ENCODE assay signal across 1 mouse cellular context in the genomic region with DNA sequence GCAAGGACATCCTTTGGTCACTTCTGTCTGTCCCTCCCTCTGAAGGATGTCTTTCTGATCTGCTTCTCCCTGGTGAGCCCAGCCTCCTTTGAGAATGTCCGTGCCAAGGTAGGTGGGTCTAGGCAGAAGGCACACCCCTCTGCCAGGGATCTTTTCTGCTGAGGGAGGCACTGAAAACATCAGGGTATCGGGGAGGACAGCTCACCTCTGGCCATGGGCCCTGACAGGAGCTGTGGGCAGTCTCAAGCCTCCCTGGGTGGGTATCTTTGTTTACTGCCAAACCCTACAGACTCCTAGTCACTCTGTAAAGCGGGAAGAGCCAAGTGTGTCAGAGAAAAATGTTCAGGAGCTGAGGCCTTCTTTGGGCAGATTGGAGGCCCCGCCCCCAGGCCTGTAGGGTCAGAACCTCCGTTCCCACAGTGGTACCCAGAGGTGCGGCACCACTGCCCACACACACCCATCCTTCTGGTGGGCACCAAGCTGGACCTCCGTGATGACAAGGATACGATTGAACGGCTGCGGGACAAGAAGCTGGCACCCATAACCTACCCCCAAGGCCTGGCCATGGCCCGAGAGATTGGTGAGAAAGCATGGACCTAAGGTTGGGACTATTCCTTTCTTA.
TF ChIP-seq lines count a peak whose summit lies in the region.

No protein-coding gene starts in this region.

TF ChIP-seq in CH12.LX, 34 proteins besides CTCF, POLR2A, EP300 and RAD21:
- TF ChIP-seq NRF1 (IDR thresholded peaks at IDR 0.05; ENCODE audit: low read depth, low read length) = no peak
- TF ChIP-seq USF2 (conservative IDR thresholded peaks at IDR 0.05; ENCODE audit: low read depth, low read length) = no peak
- no peak for TF ChIP-seq JUND (conservative IDR thresholded peaks at IDR 0.05; ENCODE audit: low read depth, low read length)
- TF ChIP-seq MAX (IDR thresholded peaks at IDR 0.05; ENCODE audit: low read length) = no peak
- no peak for TF ChIP-seq MYC (IDR thresholded peaks at IDR 0.05; ENCODE audit: low read depth, low read length)
- no peak for TF ChIP-seq UBTF (IDR thresholded peaks at IDR 0.05; ENCODE audit: low read depth, low read length)
- no peak for TF ChIP-seq POLR2AphosphoS2 (IDR thresholded peaks at IDR 0.05; ENCODE audit: low read depth, low read length)
- TF ChIP-seq JUN (IDR thresholded peaks at IDR 0.05; ENCODE audit: insufficient read depth, low read depth, low read length) = no peak
- no peak for TF ChIP-seq ZMIZ1 (IDR thresholded peaks at IDR 0.05; ENCODE audit: low read depth, low read length)
- no peak for TF ChIP-seq MXI1 (IDR thresholded peaks at IDR 0.05; ENCODE audit: low read depth, low read length)
- TF ChIP-seq HCFC1 (IDR thresholded peaks at IDR 0.05; ENCODE audit: low read depth, low read length) = no peak
